Mouse (Mus musculus) gastrocnemius, postnatal 36 days (tissue): ENCODE data around the gene Rpl18. TPM values are rescaled to one million over a fixed set of nuclear protein-coding genes. Genes with fewer than 3 reads are reported as not detected.

ENCODE experiments used
- DNase-seq, 2 experiments: peaks; one replicate each; pipeline ENCODE4 v3.0.0; 2022
- intact Hi-C: fragments of 180-260 bp; cut with DNase I; formaldehyde crosslinking; loops from one replicate; pipeline ENCODE4 v1.15.1; 2025
- total RNA-seq, 2 experiments: library from RNA; stranded (reverse); gene quantifications; 2 replicates each; pipeline ENCODE4 v1.2.3; 2021

Gene Rpl18
- total RNA-seq, 2 experiments from 2014 or later, result 396 to 453 TPM

DNA sequence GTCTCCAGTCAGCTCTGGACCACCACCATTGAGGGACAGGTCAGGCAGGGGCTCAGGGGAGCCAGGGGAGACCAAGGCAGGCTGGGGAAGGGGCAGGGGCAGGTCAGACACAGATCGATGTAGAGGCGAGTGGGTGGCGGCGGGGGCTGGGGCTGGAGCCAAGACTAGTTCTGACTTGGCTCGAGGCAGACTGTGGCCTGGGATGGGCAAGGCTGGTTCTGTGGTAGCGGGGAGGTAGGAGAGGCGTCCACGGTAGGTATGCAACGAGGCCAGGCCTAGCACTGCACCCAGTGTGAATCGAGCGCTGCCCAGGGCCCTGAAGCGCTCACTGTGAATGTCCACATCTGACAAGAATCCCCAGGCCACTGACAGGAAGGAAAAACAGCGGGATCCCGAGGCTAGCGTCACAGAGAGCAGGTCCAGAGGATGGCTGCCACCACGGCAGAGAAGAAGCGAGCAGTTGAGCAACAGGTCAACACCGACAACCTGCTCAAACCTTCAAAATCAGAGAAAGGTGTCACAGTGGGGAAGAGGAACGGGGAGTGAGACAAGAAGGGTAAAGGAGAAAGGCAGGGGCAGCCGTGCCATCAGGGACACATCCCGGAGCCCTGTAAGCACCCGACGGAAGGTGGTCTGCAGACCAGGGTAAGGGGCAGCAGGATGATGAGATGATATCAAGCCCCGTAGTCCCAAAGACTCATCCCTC lies 3.8 kb upstream of the Rpl18 start:
- intact Hi-C loops, result no loop called here
- DNase-seq, result no peak

DNA sequence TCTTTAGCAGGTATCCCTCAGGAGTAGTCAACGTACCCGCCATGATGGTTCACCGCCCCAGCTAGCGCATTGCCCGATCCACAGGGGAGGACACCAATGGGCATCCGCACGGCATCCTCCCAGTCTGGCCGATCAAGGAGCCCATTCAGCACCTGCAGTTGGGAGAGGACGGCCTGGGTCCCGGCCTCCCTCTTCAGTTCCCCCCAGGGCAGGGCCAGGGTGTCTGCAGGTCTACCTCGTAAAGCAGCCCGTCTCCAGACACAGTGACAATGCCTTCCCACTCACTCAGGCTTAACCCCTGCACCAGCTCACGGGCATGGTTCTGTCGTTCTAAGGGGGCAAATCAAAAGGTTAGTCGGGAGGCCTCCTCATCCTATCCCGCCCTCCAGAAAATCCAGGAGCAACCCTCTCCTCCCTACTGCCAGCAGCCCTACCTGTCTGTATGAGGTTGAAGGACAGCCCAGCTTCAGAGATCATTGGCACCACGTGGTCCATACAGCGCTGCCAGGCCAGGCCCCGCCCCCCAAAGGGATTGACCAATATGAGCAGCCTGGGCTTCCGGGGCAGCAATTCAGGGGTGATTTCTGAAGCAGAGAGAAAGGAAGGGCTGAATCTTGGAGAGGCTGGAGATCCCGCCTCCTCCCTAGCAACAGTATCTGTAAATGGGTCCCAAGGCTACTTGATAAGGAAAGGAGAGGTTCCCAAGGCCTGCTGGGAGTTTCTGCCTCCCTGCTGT lies 3.1 kb upstream of the Rpl18 start:
- intact Hi-C loops, result no loop called here
- DNase-seq, result no peak

DNA sequence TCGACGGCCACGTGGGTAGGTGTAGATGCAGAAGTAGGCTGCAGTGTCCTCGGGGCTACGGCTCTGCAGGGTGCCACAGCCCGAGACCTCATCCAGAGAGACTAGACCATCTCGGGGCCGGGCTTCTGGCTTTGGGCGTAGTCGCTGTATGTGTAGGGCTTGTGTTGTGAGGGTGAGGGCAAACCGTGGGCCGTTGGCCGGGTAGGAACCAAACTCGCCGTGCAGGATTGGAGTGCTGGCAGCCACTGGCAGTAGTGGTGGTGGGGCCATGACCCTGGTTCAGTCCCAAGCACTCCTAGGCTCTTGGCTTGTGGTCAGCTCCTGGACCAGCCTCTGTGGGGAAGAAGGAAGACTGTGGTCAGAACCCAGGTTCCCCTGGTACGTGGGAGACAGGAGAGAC lies 1.9 kb upstream of the Rpl18 start:
- intact Hi-C loops, result no loop called here
- no peak for DNase-seq

DNA sequence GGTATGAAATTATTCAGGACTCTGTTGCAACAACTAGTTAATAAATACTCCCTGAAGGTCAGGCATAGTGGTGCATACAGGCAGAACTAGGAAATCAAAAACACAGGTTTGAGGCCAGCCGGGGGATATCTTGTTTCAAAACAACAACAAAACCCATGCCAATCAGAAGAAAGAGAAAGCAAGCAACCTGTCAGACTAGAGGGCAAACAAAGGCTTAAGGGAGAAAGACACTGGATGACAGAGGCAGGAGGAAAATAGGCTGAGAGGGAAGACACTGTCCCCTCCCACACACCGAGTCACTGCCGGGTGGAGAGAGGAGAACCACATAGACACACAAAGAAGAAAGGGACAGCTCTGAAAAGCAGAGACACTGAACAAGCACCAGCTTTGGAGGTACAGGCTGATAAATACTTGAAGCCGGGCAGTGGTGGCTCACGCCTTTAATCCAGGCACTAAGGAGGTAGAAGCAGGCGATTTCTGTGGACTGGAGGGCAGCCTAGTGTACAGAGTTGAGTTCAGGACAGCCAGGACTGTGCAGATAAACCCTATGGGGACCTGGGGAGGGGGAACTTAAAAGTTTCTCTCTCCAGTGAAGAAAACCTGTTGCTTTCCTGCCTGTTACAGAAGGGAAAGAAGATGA lies 1.3 kb upstream of the Rpl18 start:
- intact Hi-C loops, result no loop called here

DNA sequence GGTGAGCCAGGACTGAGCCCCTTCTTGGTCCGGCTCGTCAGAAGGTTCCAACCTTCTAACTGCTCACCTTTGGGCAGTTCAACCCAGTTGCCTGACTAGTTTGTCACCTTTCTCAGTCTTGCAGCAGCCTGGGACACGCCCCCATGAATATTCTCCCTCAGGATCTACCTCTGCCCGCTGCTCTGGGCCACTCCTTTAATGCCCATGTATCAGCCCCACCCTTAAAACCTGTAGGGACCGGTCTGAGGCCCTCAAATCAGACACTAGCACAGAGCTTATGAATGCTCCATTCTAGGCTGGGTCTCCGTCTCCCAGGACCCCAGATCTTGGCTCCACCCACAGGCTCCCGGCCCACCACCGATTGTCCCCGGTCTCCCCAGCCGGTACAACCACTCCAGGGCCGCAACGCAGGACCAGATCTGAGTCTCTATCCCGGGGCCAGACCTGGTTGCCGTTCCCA lies 597 bp upstream of the Rpl18 start:
- intact Hi-C loops, result no loop called here
- DNase-seq, result no peak

More for the DNA sequence above, 1.3 kb upstream of the Rpl18 start:
- no peak for DNase-seq

DNA sequence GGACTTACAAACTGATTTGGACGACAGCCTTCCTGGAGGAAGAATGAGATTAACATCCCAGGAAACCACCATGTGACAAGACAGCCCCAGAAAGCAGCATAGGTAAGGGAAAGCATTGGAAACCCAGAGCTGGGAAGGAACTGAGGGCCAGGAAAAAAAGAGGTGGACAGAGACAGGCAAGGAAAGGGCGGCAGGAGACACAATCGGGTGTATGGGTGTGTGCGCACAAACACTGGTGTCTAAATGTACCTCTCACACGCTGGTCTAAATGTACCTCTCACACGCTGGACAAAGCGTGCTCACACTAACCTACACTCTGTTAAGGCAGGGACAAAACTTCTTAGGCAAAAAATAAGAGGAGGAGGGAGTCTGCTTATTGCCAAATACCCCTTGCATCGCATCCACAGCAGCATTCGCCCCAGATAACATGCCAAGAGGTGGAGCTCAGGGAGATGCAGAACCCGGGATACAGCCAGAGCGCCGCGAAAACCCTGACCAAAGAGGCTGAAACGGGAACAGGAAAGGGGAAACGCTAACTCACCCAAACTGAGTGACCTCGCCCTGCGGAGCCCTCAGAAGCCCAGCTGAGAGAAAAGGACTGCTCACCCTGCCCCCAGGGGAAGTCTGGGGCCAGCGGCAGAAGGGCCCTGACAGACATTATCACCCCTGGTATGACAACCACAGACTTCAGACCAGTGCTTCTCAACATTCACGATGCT lies 643 bp downstream of the Rpl18 start:
- DNase-seq, result no peak
- intact Hi-C loops, result no loop called here

DNA sequence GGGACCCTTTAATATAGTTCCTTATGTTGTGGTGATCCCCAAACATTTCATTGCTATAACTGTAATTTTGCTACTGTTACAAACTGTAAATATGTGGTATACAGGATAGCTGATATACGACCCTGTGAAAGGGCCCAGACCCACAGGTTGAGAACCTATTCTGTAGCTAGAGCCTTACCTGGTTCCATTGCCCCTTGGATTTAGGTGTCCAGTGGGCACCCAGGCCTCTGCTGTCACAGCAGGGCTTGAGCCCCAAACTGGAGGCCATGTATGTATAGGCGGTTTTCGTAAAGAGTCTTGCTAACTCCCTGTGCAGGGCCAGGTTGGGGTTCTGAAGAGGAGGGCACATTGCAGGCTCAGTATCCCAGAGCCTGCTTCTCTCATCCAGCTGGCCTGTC lies 1.2 kb downstream of the Rpl18 start:
- no peak for DNase-seq
- intact Hi-C loops, result no loop called here

DNA sequence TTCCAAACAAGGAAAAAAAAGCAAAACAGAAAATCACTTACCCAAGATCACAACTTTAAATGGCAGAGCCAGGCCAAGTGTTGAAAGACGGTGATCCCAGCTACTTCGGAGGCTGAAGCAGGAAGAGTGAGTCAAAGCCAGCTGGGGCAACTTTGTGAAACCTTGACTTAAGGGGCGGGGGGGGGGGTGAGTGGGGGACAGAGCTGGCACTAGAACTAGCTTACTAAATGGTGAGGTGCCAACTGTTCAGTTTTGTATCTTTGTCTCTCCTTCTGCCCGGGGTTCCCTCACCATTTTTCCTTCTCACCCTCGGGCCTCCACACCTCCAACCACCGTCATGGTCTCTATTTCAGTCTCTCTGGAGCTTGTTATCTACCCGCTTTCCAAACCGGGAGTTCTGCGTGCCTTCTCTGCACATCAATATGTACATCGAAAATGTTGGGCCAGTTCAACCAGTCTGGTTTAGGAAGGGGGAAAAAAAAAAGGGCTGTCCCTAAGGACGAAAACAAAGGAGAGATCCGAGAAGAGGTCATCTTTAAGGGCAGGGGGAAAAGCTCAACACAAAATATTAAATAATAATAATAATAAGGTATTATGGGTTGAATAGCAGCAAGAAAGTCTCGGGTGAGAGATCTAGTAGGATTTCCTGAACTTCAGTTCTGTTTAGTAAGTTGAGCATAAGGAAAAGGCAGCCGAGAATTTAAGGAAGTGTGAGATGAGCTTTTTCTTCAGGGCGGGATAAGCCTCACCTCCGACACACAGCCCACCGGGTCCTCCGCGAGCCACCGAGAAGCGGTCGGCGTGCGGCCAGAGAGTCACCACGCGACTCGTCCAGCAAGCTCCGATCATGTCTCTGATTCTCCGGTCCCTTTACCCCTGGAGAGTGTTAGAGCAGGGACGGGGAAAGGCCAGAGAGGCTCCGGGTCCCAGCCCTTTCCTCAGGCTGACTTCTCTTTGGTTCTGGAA lies 2.0 kb downstream of the Rpl18 start:
- intact Hi-C loops, result no loop called here
- no peak for DNase-seq

DNA sequence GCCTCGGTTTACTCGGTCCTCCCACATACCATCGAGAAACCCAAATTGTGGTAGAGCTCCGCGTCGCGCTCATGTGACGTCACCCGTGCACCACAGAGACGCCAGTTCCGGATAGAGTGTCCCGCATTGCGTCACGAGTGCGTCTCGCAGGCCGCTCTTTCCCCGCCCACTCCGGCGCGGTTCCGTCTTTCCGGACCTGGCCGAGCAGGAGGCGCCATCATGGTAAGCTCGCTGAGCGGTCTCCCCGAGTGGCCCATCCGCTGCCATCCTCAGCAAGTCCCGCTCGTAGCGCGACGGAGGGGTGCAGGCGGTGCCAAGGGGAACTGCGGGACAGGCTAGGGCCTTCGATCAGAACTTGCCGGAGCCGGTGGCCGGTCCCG lies 2.7 kb downstream of the Rpl18 start, which contains the start of gene Sphk2:
Gene Sphk2 (minus strand): TSS at position 85 of the 380 bp plus-strand sequence.
- peak; percentile 97 to 98 for DNase-seq
- intact Hi-C loops, result no loop called here

DNA sequence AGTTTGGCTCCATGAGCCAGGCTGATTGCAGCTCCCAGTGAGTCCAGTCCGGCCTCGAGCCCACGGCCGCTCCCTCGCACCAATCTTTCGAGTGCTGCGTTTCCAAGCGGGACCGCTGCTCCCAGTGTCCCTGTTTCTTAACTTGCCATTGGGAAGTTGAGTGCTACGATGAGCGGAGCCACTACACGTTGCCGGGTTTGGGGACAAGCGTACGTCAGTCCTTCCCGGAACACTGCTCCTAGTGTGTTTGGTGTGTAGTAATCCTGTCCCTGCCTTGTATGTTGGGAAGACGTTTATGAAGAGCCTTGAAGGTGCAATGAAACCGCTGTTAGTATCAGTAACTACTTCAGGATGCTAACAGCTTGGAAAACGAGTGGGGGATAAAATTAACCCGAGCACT lies 3.1 kb downstream of the Rpl18 start:
- intact Hi-C loops, result no loop called here
- no peak for DNase-seq

DNA sequence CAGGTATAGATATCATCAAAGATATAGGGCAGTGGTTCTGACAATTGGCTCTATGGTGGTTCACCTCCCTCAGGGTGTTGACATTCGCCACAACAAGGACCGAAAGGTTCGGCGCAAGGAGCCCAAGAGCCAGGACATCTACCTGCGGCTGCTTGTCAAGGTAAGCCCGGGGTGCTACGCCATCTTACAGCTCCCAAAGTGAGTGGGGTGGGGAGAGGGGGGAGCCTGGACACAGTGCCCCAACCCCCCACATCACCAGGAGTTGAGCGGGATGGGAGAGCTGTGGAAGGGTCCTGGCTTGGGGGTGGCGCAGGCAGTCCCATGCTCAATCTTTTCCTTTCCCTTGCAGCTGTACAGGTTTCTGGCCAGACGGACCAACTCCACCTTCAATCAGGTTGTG lies 3.9 kb downstream of the Rpl18 start:
- DNase-seq, result peak in 1 of 2 experiments; percentile 17
- intact Hi-C loops, result no loop called here

DNA sequence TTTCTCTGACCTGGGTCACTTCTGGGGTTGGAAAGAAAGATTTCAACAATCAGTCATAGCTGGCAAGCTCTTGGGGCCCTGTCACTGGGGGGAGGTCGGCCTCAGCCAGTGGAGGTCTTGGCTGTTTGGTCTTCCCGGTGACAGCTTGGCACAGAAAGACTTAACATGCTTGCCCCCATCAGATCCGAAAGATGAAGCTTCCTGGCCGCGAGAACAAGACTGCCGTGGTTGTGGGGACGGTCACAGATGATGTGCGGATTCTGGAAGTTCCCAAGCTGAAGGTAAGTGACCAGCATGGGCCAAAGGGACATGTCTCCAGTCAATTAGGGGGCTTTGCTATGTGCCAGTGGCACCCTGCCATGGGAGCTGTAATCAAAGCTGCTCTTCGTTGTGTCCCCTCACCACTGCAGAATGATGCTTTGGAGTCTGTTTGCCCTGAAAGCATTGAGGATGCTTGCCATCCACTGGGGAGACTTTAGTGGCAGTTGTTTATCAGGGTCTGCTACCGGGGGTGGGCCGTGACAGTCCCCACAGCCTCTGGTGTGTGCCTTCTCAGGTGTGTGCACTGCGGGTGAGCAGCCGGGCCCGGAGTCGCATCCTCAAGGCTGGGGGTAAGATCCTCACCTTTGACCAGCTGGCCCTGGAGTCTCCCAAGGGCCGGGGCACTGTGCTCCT lies 4.6 kb downstream of the Rpl18 start:
- intact Hi-C loops, result no loop called here
- DNase-seq, result peak in 1 of 2 experiments; percentile 12

DNA sequence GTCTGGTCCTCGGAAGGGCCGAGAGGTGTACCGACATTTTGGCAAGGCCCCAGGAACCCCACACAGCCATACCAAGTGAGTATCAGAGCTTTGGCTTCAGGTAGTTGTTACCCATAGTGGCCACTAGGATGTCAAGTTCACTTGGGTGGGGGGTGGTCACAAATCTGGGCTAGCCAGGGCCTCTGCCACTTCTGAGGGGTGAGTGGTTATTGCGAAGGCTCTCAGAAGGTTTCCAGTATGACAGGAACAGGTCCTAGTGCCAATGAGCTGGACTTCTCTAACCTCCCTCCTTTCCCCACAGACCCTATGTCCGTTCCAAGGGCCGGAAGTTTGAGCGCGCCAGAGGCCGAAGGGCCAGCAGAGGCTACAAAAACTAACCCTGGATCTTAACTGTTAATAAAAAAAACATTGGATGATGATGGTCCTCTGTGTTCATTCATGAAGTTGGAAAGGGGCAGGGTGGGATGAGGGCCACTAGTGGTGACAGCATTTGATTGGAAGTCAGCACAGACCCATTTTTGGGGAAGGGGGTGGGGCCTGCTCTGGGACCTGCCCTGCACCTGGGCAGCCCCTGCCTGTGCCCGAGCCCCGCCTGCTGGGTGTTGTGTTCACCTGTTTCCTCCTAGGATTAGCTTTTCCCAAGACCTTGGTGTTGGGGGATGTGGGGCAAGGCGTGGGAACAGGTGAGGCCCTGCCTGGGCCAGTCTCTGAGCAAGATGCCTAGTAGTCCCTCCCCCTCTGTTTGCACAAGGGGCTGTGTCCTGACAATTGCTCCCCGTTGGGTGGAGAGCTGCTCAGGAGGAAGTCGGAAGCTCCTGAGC lies 5.4 kb downstream of the Rpl18 start, which contains the start of gene Fam83e:
Gene Fam83e (plus strand): TSS at position 800 of the 821 bp plus-strand sequence.
- DNase-seq, result peak in 1 of 2 experiments; percentile 14
- intact Hi-C loops, result no loop called here

DNA sequence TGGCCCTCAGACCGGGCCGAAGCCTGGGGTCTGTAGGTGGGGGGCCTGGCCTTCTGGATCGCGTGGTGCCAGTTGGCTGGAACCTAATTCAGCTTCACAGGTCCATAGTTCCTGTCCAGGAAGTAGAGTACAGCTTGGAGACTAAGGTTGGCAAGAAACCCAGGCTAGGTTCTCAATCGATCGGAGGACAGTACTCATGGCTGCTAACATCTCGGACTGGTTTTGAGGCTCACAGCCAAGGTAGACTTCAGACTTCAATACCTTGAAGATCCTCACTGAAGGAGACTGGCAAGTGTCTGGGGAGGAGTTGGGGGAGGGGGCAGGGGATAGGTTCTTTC lies 5.9 kb downstream of the Rpl18 start:
- intact Hi-C loops, result no loop called here
- no peak for DNase-seq

DNA sequence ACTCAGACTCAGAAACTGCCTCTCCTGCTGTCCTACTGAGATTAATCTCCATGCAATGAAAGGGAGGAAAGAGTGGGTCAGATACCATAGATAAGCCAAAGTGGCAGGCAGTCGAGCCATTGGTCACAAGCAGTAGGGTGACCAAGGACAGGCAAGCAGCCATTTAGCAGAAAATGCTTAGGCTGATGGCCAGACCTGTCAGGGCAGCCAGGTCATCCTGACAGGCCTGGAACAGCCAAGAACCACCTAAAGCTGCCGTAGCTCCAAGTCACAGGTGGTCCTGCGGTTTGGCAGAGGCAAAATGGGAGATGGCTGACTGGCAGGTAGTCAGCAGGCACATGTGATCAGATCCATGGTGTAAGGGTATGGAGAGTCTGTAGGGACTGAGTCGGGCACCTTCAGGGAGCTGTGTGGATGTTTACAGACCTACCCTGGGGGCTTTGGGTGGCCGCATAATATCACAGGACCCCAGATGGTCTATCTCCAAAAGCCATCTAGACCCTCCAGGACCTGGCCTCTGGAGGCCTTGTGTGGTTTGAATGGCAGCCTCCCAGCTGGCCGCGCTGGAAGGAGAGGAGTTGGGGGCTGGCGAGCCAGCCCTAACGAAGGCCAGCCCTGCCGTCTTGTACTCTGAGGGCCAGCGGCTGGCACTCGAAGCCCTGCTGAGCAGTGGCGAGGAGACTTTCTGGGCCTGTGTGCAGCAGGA lies 6.5 kb downstream of the Rpl18 start:
- peak in 1 of 2 experiments; percentile 13 for DNase-seq
- intact Hi-C loops, result no loop called here

DNA sequence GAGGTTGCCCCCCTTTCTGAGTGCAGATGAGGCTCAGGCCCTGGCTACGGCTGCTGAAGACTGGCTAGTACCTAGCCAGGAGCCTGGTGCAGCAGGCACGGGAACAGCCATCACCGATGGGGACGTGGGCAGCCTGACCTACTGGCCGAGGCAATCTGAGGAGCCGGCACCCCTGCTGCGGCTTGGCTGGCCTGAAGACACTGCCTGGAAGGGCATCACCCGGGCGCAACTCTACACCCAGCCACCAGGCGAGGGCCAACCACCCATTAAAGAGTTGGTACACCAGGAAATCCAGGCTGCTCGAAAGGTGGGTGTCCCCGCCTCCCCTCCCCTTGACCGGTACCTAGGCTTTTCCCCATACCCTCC lies 7.1 kb downstream of the Rpl18 start:
- intact Hi-C loops, result no loop called here
- peak in 1 of 2 experiments; percentile 22 for DNase-seq

DNA sequence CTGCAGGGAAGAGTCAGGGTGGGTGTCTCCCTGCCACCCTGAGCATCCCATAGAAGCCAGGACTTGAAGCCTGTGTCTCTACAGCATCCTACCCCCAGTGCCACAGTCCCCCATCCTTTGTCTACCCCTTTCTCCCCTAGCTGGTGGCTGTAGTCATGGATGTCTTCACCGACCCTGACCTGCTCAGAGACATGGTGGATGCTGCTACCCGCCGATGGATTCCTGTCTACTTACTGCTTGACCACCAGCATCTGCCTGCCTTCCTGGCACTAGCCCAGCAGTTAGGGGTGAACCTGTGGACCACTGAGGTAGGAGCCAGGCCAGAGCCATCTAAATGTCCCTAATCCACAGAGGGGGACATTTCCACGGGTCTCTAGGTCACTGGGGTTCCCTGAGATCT lies 8.0 kb downstream of the Rpl18 start:
- intact Hi-C loops, result no loop called here
- peak in 1 of 2 experiments; percentile 6 for DNase-seq

DNA sequence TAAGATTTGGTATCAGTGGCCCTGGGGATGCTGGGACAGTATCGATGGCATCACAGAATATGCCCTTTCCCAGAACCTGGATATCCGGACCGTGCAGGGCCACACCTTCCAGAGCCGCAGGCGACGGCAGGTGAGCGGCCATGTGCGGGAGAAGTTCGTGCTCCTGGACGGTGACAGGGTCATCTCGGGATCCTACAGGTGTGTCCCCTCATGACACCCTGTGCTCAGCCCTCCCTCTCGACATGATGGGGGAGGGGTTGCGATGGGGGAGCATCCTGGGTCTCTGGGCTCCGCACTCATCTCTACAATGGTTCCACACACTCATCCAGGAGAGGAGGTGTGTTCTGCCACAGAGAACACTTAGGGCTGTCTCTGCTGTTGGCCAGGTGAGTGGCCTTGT lies 8.5 kb downstream of the Rpl18 start:
- DNase-seq, result no peak
- intact Hi-C loops, result no loop called here
